Mouse (Mus musculus) kidney, adult 11 months (tissue): ENCODE results near the gene Yipf3.

Source experiments
- DNase-seq: peaks from one replicate; pipeline ENCODE4 v3.0.0; 2022

The Yipf3 gene

DNA sequence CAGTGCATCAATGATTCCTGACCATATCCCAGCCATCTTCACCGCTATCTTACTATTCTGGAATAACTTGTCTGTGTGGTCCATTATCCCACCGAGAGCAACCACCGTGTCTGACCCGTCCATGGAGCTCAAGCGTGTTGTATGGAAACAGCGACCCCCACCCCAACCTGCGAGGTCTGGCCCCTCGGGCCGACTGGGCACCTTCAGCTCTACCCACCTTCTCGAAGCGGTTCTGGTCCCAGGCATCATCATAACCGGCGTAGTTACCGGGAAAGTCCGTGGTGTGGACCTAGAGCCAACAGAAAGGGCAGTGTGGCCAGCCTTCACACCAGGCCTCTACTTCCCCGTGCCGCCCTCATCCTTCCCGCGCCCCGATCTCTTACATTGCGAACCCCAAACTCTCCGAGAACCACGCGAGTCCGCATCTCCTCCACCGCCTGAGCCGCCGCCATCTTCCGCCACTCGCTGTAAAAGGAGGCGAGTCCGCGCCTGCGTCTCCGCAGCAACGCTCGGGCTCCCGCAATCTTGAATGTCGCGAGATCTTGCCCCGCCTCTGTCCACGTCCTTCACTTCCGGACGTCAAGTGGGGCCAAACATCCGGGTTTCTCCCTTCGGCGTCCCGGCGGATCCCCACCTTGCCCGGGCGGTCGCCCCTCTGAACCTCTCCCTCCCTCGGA, at the start of gene Yipf3, which contains the start of gene Polr1c:
Gene Yipf3, plus strand, starts transcription at position 569 of the 677 bp plus-strand sequence.
Gene Polr1c, minus strand, starts transcription at position 543 of the 677 bp plus-strand sequence.
- DNase-seq, result peak; percentile 94

DNA sequence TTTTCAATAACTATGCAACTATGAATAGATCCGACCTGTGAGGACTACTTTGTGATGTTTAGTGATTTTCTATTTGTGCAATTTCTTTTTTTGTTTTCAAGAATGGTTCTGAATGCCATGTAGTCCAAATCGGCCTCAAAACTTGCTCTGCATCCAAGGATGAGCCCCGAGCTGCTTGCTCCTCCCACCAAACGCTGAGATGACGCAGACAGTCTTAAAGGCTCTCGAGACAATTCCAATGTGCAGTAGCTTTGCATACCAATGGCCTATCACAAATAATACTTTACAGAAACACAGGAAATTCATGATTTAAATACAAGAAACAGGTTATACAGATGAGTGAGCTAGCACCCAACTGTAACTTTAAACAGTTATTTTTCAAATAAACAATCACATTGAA, 46.7 kb upstream of the Yipf3 start:
- DNase-seq, result no peak

DNA sequence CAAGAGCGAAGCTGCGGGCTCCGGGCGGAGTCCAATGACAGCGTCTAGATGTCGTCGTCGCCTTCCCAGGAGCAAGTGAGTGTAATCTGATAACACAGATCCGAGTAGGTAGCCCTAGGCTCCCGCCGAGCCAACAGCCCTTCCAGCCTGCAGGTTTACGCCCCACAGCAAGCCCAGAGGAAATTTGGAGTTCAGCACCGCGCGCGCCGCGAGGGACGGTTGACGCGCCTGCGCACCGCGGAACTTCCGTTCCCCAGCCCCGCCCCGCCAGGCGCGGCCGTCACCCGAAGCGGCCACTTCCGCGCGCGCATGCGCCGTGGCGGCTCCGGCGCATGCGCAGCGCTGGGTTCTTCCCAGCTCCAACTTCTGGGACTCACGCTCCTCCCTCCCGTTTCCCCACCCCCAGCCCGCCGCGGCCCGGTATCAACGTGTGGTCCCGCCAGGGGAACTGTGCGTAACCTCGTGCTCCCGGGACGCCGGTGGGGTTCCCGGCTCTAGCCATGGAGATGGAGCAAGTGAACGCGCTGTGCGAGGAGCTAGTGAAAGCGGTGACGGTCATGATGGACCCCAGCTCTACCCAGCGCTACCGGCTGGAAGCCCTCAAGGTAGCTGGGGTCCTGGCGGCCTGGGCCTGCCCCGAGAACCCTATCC, 45.3 kb upstream of the Yipf3 start, which contains the start of the genes Polh and Xpo5:
Gene Polh, minus strand, starts transcription at position 225 of the 651 bp plus-strand sequence.
Gene Xpo5, plus strand, starts transcription at position 362 of the 651 bp plus-strand sequence.
- peak; percentile 92 for DNase-seq

DNA sequence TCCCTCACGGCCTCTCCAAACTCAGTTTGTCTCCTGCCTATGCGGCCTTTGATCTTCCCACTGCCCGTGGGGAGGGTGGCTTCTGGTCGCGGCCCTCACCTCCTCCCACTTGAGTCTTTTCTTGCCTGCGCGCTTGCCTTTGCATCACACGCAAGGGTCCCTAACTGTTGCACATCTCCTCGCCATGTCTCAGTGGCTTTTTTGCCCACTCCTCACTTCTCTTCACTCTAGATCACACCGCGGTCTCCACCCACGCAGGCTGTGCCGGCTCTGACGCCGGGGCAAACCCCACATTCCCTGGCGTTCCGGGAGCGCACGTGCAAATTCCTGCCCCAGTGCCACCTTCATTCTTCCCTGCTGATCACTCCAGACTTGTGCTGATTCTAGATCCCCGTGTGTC, 44.8 kb upstream of the Yipf3 start:
- DNase-seq, result no peak

DNA sequence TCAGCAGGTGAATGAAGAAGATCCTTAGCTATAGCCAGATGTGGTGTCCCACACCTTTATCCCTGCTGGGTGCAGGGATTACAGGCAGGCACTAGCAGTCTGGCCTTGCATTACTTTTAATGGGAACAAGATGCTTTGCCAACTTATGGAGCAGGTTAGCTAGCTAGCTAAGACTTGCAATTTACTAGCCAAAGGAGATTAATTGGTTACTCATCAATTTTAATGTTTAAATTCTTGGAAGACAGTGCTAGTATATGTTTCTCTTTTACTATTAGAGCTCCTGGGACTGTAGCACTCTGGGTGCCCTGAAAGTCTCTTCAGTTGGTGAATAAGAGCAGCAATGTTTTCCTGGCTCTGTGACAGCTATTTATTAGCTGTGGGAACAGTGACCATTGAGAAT, 41.2 kb upstream of the Yipf3 start:
- DNase-seq, result peak; percentile 19

DNA sequence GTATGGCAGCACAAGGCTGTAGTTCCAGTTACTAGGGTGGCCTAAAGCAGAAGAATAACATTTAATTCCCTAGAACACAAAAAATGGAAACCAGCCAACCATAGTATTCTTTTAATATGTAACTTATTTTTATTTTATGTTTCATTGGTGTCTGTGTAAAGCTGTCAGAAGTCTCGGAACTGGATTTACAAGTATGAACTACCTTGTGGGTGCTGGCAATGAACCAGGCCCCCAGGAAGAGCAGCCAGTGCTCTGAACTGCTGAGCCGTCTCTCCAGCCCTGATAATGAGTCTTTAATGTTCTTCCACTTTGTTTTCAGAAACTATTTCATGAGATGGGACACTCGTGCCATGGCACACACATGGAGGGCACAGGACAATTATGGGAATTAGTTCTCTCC, 37.3 kb upstream of the Yipf3 start:
- DNase-seq, result peak; percentile 16

DNA sequence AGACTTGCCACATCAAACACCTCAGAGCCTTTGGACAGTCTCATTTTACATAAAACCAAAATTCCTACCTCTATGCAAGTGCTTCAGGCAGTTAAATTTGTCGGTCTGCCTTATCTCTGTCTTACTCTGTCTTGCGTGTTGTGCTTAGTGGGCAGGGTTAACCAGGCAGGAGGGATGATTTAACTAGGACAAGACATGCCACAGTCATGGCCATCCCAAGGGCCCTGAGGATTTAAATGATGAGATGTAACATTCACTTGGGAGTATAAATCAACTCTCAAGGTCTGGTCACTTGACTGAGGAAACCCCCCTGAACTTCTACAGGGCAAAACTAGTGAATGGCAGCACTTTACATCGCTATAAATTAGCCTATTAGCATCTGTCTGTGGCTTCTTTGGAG, 26.3 kb upstream of the Yipf3 start:
- DNase-seq, result no peak

DNA sequence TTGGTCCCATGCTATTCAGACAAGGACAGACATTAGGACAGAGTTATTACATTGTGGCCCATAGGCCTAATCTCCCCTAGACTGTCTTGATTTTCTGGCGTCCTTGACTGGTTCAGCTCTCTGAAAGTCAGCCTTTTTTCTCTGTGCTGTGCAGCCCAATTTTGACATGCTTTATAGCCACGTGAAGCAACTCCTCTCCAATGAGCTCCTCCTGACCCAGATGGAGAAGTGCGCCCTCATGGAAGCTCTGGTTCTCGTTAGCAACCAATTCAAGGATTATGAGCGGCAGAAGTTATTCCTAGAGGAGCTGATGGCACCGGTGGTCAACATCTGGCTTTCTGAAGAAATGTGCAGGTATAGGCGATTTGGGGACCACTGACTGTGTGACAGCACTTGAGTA, 20.3 kb upstream of the Yipf3 start:
- no peak for DNase-seq

DNA sequence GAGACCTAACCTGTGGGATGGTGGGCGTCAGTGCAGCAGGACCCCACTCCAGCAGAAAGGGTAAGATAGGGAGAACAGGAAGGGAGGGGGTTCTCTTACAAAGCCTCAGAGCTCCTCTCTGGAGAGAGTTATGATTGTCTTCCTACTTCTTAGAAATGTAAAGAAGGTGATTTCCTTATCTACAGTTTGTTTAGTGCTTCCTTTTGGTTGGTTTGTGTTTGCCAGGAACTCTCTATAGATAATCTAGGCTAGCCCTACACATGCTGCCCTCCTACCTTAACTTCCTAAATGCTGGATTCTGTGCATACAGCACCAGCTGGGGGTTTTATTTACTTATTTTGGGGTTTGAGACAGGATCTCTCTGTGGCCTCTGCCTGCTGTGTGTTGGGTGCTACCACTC, 11.8 kb upstream of the Yipf3 start:
- DNase-seq, result no peak

DNA sequence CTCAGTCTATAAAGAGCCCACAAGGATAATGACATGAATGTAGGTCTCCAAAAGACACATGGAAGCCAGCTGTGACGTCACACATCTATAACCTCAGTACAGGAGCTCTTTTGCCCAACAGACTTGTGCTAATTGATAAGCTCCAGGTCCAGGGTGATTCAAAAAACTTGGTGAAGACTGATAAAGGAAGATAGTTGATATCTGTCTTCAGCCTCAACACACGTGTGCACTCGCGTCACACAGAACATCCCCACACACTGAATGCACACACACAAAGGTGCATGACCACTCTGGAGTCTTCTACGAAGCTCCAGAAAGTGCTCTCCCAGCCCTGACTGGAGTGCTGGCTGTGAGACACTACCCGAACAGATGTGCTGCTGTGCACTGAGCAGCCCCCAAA, 10.8 kb upstream of the Yipf3 start:
- DNase-seq, result no peak

DNA sequence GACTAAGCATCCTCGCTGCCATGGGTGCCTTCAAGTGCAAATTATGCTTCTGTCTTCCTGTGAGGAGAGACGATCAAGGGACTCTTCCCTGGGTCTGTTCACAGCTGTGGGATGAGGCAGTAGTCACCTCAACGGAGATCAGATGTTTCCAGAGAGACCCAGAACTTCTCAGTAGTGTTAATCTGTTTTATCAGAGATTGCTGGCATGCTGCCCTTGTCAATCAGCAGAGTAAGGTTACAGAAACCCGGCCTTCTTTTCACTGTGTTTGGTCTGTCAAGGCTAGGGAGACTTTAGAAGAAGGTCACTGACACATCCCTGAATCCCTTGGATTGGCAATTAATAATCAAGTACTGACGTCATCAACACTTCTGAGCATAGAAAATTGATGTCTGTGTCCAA, 10.4 kb upstream of the Yipf3 start:
- no peak for DNase-seq

DNA sequence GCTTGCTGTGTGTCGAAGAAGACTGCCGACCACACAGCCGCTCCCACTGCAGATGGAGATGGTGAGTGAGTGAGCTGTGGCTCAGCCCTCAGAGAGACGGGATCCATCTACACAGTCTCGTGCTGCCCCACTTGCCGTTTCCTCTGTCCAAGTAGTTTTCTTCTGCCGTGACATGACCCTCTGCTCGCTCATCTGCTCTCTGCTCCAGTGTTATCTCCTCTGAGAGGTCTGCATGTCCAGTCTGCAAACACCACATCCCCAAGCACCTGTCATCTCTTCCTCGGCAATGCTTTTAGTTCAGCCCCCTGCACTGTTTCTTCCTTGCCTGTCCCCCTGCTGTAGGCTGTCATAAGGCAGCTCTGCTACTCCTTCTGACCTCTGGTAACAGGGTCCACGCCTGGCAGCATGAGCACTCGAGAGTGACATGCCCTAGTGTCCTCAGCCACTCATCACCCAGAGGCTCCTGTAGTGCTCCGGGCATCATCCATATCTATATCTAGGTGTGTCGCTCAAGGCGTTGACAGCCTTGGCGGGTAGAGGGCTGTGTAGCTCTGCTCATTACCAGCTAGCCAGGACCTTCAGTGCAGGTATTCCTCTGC, 8.3 kb upstream of the Yipf3 start:
- DNase-seq, result no peak

DNA sequence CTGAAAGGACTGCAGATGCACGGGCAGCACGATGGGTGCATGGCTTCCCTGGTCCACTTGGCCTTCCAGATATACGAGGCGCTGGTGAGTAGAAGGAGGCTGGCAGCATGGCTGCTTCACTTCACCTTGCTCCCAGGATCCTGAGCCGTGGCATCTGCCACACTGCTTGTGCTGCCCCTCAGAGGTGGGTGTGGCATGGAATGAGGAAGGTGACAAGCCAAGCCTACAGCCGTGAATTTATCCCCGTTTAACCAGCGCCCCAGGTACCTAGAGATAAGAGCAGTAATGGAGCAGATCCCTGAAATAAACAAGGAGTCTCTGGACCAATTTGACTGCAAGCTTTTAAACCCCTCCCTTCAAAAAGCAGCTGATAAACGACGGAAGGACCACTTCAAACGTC, 6.4 kb upstream of the Yipf3 start:
- no peak for DNase-seq

DNA sequence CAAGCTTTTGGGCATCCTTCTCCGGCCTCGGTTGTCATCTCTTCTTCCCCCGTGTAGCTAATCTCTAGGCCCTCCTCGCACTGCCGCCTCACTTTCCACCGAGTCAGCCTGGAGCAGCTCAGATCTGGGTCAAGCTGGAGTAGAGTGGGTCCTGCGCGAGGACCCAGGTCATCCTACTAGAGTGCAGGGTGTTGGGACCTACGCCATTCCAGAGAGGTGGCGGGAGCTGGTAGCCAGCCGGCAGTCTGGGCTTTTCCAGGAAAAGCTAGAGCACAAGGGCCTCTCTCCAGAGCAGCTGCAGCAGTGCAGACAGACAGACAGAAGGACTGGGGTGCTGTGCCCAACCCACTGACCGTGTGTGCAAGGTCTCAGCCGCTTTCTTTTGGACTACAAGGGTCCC, 5.6 kb upstream of the Yipf3 start:
- DNase-seq, result no peak

DNA sequence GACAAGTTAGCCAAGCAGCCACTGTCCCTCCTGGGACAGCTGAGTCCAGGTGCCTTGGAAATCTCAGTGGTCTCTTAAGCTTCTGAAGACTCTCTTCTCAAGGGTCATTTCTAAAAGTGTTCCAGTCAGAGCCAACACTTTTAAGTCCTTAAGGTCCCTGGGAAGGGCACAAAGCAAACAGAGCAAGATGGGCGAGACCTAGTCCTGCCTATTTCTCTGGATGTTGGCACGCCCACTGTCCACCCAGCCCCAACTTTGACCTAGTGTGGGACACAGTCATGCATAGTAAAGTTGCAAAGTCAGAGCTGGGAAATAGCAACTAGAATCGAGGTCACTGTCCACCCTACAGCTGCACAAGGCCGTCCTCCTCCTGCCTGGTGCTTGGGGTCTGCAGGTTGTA, 4.9 kb upstream of the Yipf3 start:
- DNase-seq, result no peak

DNA sequence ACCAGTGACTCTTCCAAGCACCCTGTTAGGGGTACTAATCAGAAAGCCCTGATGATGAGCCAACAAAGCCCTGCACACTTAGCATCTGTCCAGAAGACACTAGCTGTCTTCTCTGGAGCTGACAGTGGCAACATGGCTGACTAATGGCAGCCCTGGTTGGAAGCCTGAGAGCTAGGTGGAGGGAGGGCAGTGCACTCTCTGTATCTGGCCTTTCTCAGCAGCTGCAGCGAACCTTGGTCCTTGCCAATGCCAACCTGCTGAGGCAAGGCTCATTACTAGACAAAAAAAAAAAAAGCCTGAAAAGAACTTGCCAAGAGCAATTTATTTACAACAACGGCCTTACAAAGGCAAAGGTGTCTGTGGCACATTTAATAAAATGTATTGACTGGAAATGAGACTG, 4.3 kb upstream of the Yipf3 start:
- DNase-seq, result peak; percentile 52

DNA sequence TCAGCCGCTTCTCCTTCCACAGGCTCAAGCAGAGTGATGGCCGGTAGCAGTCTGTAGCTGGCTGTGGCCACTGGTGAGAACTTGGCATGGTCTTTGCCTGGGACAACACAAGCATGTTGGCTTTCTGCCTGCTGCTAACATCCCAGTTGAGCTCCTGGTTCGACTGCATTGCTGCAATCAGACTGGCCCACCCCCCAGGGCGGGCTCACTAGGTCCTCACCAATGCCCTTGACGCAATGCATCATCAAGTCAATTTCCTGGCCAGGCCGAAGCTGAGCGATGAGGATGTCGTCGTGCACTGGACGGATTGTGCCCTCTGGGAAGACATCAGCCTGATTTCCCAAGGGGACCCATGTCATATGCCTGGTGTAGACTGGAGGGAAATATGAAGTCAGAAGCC, 3.3 kb upstream of the Yipf3 start:
- no peak for DNase-seq

DNA sequence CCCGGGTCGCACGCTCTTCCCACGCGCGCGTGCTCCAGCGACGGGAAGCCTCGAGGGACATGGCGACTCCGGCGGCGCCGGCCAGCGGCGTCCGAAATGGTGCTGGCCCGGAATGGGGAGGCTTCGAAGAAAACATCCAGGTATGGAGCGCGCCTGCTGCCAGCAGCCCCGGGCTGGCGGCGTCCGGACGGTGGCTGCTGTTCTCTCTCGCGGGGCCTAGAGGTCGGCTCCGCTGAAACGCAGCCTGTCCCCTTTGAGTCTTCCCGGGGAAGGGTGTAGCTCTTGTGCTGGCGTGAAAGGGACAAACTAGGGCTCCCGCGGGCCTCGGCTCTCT, 276 bp downstream of the Yipf3 start:
- DNase-seq, result no peak

DNA sequence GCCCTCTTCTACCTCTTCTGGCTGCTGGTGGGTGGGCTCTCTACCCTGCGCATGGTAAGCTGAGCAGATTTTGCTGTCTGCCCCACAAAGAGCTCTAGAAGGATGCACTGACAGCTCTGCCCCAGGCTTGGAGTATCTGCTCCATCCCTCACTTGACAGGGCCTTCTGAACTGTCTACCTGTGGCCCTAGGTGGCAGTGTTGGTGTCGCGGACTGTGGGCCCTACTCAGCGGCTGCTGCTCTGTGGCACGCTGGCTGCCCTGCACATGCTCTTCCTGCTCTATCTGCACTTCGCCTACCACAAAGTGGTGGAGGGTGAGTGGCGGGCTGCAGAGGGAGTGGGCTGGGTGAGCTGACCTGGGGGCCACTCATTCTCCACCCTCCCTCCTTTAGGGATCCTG, 3.3 kb downstream of the Yipf3 start:
- no peak for DNase-seq

DNA sequence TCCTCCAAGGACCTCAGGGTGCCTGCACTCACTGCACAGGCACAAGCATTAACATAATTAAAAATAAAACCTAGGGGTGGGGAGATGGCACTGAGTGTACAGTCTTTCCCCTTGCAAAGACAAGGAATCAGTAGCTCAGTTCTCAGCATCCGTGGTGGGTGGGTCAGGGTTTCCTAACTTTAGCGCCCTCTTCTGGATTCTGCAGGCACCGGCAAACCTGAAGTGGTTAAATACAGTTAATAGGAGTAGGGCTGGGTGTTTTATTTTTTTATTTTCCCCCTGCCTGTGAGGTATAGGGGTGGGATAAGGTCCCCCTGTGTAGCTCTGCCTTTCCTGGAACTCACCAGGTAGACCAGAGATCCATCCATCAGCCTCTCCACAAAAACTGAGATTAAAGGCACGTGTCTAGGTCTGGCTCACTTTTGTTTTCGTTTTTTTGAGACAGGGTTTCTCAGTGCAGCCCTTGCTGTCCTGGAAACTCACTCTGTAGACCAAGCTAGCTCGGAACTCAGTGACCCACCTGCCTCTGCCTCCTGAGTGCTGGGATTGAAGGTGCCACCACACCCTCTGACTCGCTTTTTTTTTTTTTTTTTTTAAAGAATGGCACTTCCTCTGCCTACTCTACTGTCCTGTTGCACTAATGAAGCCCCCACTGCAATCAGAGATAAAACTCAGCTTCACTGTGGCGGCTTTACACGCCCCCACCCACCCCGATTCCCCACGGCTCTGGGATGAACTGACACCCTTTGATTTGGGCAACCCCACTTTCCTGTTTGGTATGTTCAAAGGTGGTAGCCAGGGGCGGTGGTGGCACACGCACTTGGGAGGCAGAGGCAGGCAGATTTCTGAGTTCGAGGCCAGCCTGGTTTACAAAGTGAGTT, 4.9 kb downstream of the Yipf3 start:
- no peak for DNase-seq

DNA sequence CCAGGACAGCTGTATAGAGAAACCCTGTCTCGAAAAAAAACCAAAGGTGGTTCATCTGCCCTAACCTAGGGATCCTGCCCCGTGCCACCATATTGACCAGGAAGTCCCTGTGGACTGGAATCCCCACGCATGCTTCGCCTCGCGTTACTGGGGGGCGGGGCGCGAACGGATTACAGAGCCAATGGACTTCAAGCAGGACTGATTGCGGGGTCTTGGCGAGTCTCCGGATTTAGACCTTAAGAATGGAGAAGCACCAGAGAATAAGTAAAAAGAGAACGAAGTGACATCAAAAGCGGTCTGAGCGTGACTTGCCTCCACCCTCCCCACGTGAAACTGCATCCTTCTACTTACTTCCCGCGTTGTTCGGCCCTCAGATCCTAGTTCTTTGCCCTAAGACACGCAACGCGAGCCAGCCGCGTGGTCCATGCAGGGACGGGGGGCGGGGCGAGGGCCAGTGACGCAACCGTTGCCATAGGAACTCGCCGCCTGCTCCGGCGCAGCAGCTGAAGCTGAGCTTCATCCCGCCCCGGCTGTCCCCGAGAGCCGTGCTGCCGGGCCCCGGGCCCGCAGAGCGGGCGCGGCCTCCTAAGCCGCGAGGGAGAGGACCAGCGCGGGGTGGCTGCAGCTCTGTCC, 5.7 kb downstream of the Yipf3 start, which contains the start of gene Lrrc73:
Gene Lrrc73, plus strand, starts transcription at position 80 of the 633 bp plus-strand sequence.
- DNase-seq, result peak; percentile 82

DNA sequence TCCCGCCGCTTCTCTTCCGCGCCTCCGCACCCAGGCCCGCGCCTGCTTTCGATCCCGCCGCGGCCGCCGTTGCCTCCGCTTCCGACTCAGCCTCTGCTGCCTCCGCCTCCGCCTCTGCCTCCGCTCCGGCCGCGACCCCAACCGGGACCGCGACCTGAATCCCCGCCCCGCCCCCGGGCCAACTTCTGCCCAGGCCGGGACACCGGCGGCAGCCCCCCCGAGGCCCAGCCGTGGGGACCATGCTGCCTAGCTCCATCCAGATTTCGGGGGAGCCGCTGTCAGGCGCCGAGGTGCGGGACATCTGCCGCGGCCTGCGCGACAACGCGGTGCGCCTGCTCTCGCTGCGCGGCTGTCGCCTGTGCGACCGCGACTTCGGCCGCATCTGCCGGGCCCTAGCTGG, 6.2 kb downstream of the Yipf3 start:
- DNase-seq, result no peak

DNA sequence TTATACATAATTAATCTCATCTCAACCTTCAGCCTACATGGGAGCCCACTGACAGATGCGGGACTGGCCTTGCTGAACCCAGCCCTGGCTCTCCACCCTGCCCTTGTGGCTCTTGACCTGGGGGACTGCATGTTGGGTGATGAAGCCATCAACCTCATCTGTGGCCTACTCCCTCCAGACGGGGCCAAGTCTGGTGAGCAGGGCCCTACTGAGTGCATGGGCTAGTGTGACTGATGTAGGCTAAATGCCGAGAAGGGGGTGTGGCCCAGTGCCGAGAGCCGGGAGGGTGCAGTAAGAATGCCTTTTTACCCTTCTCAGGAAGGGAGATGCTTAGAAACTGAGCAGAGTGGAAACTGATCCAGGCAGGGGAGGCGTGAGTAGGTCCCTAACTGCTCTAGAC, 7.3 kb downstream of the Yipf3 start:
- no peak for DNase-seq
